Mouse (Mus musculus) common myeloid progenitor, adult 5-6 weeks (primary cell): ENCODE measurements at regions not wholly inside any gene's neighbourhood (a gene's known extent, or its start where the extent isn't known, plus 50 kb on each side); places are given as distances from the start of the nearest gene placed in this dataset.
A peak's percentile ranks its signal among the peaks of the same experiment; 100 is the strongest.

Experiments
- ATAC-seq: replicated peaks from 2 replicates; pipeline ENCODE4 v1.8.0; 2016; ENCODE audit warnings: low read depth, mild to moderate bottlenecking, moderate TSS enrichment, inconsistent platforms; ENCODE audit not compliant: poor library complexity, severe bottlenecking

DNA sequence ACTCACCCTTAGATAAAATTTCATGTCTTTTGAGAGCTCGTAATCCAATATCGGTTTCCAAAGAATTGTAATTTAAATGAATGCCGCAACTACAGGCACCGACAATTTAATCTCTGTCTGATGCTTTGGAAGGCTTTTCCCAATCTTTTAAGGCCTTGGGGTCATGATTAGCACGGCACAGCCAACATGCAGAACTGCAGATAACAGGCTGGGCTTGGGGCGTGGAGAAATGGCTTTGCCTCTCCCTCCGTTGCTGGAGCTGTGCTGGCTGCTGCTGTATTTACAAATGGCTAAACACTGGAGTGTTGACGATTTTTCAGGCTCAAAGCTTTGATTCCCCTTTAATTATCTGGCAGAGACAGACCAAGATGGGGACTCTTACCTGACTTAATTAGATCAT lies 101.3 kb upstream of the Mphosph6 start:
- no peak for ATAC-seq

DNA sequence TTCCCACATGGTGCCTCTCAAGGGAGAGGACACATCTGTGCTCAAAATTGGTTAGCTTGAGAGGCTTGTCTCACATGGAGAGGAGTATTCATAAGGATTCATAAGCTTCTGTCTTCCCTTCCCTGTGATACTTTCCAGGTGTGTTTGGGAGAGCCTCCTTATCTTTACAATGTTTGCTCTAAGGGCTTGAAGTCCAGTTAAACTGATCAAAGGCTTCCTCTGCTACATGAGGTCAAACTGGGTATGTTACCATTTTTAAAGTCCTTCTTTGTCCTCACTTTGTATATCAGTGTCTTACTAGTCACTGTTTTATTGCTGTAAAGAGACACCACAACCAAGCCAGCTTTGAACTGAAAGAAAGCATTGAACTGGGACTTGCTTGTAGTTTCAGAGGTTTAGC lies 98.1 kb upstream of the Mphosph6 start:
- no peak for ATAC-seq

DNA sequence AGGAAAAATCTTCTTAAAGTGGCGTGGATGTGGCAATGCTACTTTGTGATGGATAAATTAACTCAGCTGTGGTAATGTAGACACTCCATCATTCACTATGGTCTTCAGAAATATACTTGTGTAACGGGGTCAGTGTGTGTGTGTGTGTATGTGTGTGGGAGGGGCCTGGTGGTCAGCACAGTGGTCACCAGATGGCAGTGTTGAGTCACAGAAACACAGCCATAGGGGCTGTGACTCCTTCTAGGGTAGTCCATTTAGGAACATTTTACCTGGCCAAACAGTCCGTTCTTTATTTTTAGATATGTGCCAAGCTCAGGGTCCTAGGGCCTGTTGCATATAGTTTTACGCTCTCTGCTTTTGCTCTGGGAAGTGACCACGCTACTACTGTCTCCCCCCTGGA lies 96.3 kb upstream of the Mphosph6 start:
- ATAC-seq, result 0 out of 2 replicates have a peak, but pooled peaks have one; percentile 25

DNA sequence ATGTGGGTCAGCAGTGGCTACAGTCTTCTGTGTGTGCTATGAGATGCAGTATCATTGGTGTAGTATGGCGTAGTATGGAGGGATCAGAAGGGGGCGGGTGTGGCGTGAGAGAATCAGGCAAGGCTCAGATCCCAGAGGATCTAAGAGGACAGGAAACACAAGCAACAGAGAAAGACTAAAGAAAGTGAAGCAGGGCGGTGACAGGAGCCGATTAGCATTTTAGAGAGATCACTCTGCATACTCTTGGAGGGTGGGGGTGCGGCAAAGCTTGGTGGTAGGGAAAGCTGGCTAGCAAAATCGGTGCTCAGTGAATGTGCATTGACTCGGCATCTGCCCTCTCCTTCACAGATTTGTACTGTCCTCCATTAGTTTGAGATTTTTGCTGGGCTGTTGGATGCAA lies 93.1 kb upstream of the Mphosph6 start:
- ATAC-seq, result no peak

DNA sequence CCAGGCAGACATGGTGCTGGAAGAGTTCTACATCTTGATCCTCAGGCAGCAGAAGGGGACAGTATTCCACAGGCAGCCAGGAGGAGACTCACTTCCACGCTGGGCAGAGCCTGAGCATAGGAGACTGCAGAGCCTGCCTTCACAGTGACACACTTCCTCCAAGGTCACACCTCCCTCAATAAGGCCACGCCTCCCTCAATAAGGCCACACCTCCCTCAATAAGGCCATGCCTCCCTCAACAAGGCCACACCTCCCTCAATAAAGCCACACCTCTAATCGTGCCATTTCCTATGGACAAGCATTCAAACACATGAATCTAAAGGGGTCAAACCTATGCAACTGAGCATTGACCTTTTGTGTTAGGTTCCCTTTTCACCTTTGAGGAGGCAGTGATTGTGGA lies 88.5 kb upstream of the Mphosph6 start:
- no peak for ATAC-seq

DNA sequence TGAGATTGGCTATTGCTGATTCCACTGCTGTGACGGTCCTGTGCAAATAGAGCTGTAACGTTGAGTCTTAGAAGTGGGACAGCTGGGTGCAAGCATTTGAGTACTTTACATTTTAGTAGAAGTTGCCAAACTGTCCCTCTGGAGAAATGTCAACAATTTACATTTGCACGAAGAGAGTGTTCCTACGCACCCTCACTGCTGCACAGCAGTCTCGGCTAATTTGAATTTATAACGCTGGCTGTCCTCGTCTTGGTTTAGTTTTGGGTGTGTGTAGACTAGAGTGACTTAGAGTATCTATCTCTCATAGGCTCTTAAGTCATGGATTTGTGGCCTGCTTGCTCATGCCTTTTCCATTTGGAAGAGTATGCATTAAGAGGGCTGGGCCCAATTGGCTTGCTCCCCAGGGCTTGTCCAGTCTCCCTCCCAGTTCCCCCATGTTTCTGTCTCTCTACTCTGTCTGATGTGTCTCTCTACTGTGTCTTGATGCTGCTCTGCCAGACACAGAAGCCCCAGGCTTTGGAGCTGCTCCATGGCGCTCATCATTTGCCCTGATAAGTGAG lies 79.8 kb upstream of the Mphosph6 start:
- ATAC-seq, result no peak

DNA sequence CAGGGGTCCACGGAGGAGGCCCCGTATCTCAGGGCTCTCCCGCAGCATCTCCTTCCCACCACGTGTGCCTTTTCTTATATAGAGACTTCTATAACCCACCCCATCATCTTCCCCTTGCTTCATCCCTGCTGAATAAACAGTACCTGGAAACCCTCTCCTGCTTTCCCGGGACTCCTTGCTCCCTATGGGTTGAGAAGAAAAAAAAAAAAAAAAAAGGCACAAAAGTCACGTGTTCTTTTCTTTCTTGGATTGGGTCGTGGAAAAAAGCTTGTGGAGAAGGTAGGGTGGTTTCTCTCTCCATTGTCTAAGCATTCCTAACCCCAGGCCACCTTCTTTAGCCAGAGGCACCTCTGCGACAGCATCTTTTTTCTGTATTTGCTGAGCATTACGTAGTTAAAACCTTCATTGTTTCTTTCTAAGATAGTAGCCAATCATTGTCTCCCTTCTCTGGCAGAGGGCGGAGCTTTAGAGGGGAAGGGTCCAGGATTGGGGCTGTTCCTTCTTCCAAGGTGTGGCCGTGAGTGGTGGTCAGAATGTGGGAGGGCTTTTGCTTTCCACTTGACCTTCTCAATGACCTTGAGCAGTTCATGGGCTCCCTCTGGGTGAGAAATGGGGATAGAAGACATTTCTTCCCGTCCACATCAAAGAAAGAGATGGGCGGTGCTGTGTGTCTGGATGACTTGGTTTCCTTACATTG lies 78.7 kb upstream of the Mphosph6 start:
- no peak for ATAC-seq

DNA sequence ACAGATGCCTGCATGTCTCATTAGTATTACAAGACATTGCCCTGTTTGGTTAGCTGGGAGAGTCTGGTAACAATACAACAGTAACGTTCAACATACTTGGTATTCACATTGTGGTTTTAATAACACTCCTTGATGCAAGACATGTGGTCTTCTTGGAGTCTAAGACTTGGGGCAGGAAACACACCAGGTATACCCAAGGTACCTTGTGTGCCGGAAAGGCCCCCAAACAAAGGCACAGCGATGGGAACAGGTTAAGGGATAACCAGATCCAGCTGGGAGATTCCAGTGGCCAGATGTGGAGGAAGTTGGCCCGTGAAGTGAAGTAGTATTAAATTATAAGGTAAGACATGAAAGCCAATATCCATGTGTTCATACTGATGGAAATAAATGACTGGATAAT lies 71.9 kb upstream of the Mphosph6 start:
- no peak for ATAC-seq

DNA sequence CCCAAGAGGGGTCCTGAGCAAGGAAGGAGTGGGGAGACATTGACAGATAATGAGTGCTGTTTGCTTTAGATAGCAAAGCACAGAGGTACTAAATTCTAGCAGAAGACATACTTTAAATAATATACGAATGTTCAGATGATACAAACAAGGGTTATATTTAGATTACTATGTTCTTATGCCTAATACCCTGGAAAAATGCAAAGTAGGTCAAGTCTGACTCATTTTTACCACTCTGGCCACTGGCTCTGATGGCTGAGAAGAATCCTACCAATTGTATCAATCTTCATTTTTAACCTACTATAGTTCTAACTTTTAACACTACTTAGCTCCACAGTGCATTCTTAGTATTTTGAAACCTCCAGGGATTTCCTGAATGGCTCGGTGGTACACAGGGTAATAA lies 65.4 kb upstream of the Mphosph6 start:
- ATAC-seq, result no peak

DNA sequence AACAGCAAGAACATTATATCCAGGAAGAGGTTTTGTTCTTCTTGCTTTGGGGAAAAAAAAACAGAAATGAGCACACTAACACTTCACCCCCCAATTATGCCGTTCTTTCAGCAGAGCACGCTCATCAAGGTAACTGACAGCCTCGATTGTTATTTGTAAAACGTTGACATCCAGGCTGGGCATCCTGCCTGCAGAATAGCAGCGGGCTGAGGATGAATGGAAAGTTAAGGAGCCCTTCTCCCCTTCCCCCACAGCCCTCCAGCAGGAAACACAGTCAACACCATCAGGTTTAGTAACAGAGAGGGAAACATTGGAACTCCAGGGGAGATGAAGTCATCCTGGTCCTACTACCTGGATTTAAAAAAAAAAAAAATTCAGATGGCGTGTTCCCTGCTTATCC lies 63.3 kb upstream of the Mphosph6 start:
- ATAC-seq, result no peak

DNA sequence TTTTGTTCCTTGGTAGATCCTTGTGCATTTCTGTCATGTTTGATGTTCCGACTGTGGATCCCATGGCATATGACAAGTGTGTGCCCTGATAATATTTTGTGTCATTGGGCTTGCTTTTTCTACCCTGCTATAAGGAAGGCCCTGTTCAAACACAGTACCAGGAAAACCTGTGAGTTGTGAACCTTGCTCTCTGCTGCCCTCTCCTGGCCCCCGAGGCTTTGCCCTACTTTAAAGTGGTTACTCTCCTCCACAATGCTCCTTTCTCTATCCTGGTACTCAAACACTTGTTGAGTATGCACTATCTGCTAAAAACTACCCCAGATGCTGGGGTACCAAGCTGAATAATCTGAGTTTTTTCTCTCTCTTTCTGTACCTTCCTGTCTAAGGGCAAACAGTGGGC lies 62.1 kb upstream of the Mphosph6 start:
- peak; percentile 83 for ATAC-seq

DNA sequence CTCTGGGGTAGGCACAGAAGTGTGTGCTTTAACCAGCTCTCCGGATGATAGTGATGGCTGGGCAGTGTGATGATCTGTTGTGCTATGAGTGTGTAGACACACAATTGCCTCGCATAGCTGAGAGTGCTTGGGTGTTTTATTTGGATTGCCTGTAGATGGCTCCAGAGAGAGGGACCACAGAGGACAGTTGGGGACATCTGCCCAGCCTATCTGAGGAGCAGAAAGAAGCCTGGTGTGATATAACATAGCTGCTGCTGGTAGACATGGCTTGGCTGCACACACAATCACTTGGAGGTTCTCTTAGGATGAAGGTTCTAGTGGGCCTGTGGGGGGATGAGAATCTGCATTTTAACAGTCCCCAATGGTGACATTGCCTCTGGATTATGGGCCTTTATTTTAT lies 60.6 kb upstream of the Mphosph6 start:
- no peak for ATAC-seq

DNA sequence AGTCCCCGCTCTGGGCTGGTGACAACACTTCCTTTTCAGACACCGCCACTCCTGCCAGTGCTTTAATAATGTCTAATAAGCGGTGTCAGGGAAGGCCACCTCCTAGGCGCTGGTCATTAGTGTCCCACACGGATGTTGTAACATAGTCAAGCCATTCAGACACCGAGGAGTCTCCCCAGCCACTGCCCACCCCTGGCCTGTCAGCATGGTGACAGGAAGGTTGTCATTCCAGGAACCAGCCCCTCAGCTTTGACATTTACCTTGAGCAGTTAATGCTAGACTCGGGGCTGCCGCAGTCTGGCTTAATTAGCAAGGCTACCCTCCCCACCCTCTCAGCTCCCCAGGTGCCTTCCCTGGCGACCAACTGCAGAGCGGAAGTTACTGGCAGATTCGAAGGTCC lies 58.0 kb upstream of the Mphosph6 start:
- ATAC-seq, result peak; percentile 51; the same call in 1 of the 2 replicates

DNA sequence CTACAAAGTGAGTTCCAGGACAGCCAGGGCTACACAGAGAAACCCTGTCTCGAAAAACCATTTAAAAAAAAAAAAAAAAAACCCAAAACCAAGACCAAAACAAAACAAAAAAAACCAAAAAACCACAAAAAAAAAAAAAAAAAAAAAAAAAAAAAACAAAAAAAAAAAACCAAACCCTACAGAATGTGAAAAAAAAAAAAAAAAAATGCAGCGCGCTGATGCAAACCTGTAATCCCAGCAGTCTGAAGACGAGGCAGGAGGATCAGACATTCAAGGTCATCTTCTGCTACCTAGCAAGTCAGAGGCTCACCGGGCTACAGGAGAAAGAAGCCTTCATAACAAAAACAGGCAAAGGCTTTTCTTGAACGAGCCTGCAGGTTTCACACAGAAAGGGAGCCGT lies 57.4 kb upstream of the Mphosph6 start:
- no peak for ATAC-seq

DNA sequence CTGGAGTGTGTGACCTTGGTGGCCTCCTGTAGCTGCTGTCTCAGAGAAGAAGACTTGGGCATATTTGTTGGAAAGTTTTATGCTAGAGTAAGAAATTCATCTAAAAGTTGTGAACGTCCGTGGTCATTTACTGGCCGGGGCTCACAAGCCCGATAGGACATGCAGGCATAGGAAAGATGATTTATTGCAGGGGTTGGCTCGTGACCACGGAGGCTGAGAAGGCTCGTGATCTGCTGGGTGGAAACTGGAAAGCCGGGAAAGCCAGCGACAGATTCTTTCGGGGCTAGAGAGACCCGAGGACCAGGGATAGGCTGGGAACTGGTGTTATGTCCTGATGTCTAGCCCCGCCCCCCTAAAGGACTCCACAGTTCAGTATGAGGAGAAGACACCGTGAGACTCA lies 54.4 kb upstream of the Mphosph6 start:
- ATAC-seq, result no peak

DNA sequence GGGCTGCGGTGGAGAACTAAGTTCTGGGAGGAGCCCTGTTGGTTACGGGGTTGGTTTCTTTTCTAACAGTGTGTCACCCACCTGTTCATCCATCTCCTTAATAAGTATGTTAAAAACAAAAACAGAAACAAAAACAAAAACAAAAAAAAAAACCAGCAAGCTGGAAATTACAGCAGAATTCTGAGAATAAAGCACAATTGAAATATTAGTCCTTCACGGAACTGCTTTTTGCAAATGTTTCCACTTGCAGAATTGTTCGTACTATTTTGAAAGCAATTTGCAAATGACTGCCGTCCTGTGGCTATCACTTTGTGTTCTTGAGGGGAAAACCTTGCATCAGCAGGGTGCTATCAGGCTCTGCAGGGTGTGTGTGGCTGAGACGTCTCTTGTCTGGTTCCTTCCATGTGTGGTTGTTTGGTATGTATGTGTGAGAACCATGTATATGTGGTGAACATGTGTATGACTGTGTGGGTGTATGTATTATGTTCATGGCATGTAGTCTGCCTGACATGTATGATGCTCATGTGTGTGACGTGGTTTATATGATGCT lies 53.3 kb upstream of the Mphosph6 start:
- no peak for ATAC-seq

DNA sequence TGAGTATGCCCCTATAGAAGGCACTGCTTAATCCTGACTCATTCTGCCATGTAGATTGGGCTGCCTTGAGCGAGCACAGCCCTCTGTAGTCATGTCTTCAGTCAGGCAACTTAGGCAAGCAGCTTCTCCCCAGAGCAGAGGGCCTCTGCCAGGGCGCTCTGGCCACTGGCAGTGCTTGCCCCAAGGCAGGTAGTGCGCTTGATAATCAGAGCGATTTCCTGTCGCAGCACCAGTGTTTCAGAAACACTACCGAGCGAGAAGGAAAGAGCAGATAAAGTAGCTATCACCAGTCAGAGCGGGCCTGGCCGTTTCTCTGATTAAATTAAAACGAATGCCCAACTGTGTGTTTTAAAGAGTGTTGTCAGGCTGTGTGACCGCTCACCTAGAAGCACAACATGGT lies 52.6 kb upstream of the Mphosph6 start:
- ATAC-seq, result no peak

DNA sequence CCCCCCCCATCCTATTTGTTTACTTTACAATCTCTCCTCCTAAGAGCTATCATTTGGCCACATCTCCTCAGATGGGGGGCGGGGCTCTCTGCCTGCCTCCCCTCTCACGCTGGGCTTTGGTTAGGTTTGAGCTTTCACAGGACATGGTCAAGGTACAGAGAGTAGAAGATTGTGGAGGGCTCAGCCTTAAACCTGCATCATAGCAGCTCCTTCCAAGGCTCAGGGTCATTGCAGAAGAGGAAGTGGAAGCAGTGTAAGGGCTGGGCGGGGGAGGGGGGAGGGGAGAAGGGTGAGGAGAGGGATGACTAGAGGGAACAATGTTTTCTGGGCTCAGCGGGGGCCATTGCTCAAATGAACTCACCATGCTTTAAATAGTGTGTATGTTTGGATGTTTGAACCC lies 51.7 kb upstream of the Mphosph6 start:
- peak; percentile 92 for ATAC-seq

DNA sequence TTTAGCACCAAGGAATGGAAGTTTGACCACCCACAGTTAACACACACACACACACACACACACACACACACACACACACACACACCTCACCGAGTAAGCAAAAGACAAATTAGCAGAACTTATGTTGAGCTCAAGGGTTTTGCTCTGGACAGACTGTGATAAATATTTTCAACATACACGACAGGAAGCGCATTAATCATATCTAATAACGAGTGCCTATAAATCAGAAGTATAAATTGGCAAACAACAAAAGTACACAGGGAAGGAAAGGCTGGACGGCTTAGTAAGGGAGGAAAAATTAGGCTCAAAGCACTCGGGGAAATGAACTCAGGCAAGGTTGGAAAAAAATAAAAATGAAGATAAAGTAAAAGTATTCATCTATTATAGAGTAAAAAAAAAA lies 50.8 kb upstream of the Mphosph6 start:
- ATAC-seq, result no peak
